Mouse (Mus musculus) heart, postnatal 0 days (tissue): ENCODE results near the gene Gm44973. TPM values are rescaled to one million over a fixed set of nuclear protein-coding genes. Genes with fewer than 3 reads are reported as not detected.
A peak's percentile ranks its signal among the peaks of the same experiment; 100 is the strongest.
"Not testable (repeated sequence)": the region's sequence is repeated elsewhere in the genome, so short reads cannot be mapped to it uniquely, and the experiment has no call there.

Experiments used
- ATAC-seq: fragments of 200-750 bp; cut with Nextera tagmentation; 2 replicates; pipeline ENCODE4 v1.8.0; 2017; ENCODE audit warnings: low read depth, moderate number of reproducible peaks, moderate library complexity; ENCODE audit not compliant: insufficient read depth
- DNase-seq: peaks from one replicate; pipeline ENCODE4 v3.0.0-alpha.2; 2016; ENCODE audit warnings: low spot score
- H3K27ac ChIP-seq: fragments of 300-500 bp; sonication (generic); 2 replicates; pipeline ENCODE4 v1.5.1; 2014; ENCODE audit warnings: low read depth, mild to moderate bottlenecking
- H3K27me3 ChIP-seq: fragments of 300-500 bp; sonication (generic); 2 replicates; pipeline ENCODE4 v1.6.1; 2014; ENCODE audit warnings: low read length, mixed read lengths; ENCODE audit not compliant: control insufficient read depth, insufficient read depth
- H3K36me3 ChIP-seq: fragments of 300-500 bp; sonication (generic); replicated peaks from 2 replicates; pipeline ENCODE4 v1.6.1; 2014; ENCODE audit warnings: low read length, mixed read lengths; ENCODE audit not compliant: control insufficient read depth, insufficient read depth
- H3K4me1 ChIP-seq: fragments of 300-500 bp; sonication (generic); 2 replicates; pipeline ENCODE4 v1.6.1; 2014; ENCODE audit warnings: antibody characterized with exemption; ENCODE audit not compliant: control insufficient read depth, insufficient read depth
- H3K4me2 ChIP-seq: fragments of 300-500 bp; sonication (generic); 2 replicates; pipeline ENCODE4 v1.6.1; 2014; ENCODE audit warnings: low read depth, mild to moderate bottlenecking, low read length, moderate library complexity
- H3K4me3 ChIP-seq: fragments of 300-500 bp; sonication (generic); 2 replicates; pipeline ENCODE4 v1.5.1; 2014; ENCODE audit warnings: low read depth, low read length
- H3K9ac ChIP-seq: fragments of 300-500 bp; sonication (generic); replicated peaks from 2 replicates; pipeline ENCODE4 v1.6.1; 2014; ENCODE audit warnings: low read depth, low read length, mixed read lengths
- H3K9me3 ChIP-seq: fragments of 300-500 bp; sonication (generic); replicated peaks from 2 replicates; pipeline ENCODE4 v1.6.1; 2016; ENCODE audit warnings: low read length; ENCODE audit not compliant: control insufficient read depth
- CTCF ChIP-seq: IDR thresholded peaks from 2 replicates; pipeline ENCODE4 v1.5.1; 2016; ENCODE audit warnings: antibody characterized with exemption, control low read depth, low read depth
- EP300 ChIP-seq: IDR thresholded peaks from 2 replicates; pipeline ENCODE4 v1.6.1; 2016; ENCODE audit warnings: antibody characterized with exemption, low read depth
- WGBS: fragments of 180-500 bp; shearing (Covaris S2); extraction: QIAGEN DNeasy Blood & Tissue Kit; methylation state at CpG from one replicate; pipeline ENCODE4 v1.1.7; 2014; 5-methylcytosine and 5-hydroxymethylcytosine counted together
- polyA plus RNA-seq: library from polyadenylated mRNA; unstranded; fragments of >200 nt; fragmentation: Nextera tagmentation; extraction: Ambion mirVana; gene quantifications from 2 replicates; pipeline ENCODE4 v1.2.1, GENCODE M21; 2015
- total RNA-seq: library from RNA; depleted of rRNA; stranded (reverse); fragments of >200 nt; gene quantifications from 2 replicates; pipeline ENCODE4 v1.2.3, GENCODE M21; 2014; ENCODE audit warnings: low replicate concordance

Gm44973 gene
- total and polyA plus RNA-seq, 2 experiments from 2014 or later, result 1.1 TPM; not detected in 1

- TF ChIP-seq CTCF (no peak), EP300 (no peak)
- Histone ChIP-seq H3K4me3 (no peak overlapping the region), H3K4me1 (peaks cover 22% of the 10 kb centered on the region), H3K9me3 (no peaks in the 10 kb centered on the region), H3K4me2 (no peak overlapping the region), H3K9ac (no peak overlapping the region), H3K27ac (no peak overlapping the region), H3K27me3 (no peaks in the 10 kb centered on the region), H3K36me3 (peaks cover 9% of the 10 kb centered on the region)
- DNase-seq (no peak), ATAC-seq (no peak)
- WGBS, result 97% methylated on average over 21 of the region's 21 CpGs
These were observed 2.6 kb downstream of the Gm44973 start for GRCm38 (mm10) chr7:5017931-5018330.

GRCm38 (mm10) chr7:5019576-5019975 is 4.3 kb downstream of the Gm44973 start:
- not testable (repeated sequence) for ATAC-seq
- 33% methylated on average over 8 of the region's 8 CpGs for WGBS

GRCm38 (mm10) chr7:5020000-5020681 is 4.8 kb downstream of the Gm44973 start, which contains the start of the genes Zfp865 and Ccdc106:
Zfp865 (plus strand) TSS chr7:5020376.
Ccdc106 (plus strand) TSS chr7:5020553.
- under 1% methylated on average over 40 of the region's 49 CpGs for WGBS
- peak within 1 kb of the TSS; percentile 97 for H3K27ac ChIP-seq
- H3K4me2 ChIP-seq, result peak within 1 kb of the TSS; percentile 91
- H3K4me3 ChIP-seq, result peak within 1 kb of the TSS; percentile 98
- H3K27me3 ChIP-seq, result no peaks in the 10 kb centered on the region
- ATAC-seq (peak; percentile 90), DNase-seq (peak; percentile 98)
- H3K9me3 ChIP-seq, result no peaks in the 10 kb centered on the region
- H3K4me1 ChIP-seq, result peaks cover 18% of the 10 kb centered on the region
- peak within 1 kb of the TSS; percentile 97 for H3K9ac ChIP-seq
- TF ChIP-seq EP300 (peak; percentile 36; the same call in 1 of the 2 replicates), CTCF (no peak)
- peaks cover 29% of the 10 kb centered on the region for H3K36me3 ChIP-seq

More at GRCm38 (mm10) chr7:5019576-5019975, 4.3 kb downstream of the Gm44973 start:
- peak overlapping the region; percentile 97 for H3K27ac ChIP-seq
- H3K4me3 ChIP-seq, result peak overlapping the region; percentile 98
- peaks cover 18% of the 10 kb centered on the region for H3K4me1 ChIP-seq
- not testable (repeated sequence) for DNase-seq, H3K9me3 ChIP-seq, H3K27me3 ChIP-seq
- peaks cover 25% of the 10 kb centered on the region for H3K36me3 ChIP-seq
- H3K9ac ChIP-seq, result peak overlapping the region; percentile 22; the same call in 1 of the 2 replicates
- peak overlapping the region; percentile 91 for H3K4me2 ChIP-seq

GRCm38 (mm10) chr7:5020685-5021084 is 5.4 kb downstream of the Gm44973 start:
- Histone ChIP-seq H3K9ac (peak overlapping the region; percentile 97), H3K9me3 (no peaks in the 10 kb centered on the region), H3K27ac (peak overlapping the region; percentile 97), H3K36me3 (peaks cover 29% of the 10 kb centered on the region), H3K4me2 (peak overlapping the region; percentile 91), H3K27me3 (no peaks in the 10 kb centered on the region), H3K4me1 (peaks cover 18% of the 10 kb centered on the region), H3K4me3 (peak overlapping the region; percentile 98)
- 0% methylated on average over 15 of the region's 15 CpGs for WGBS
- ATAC-seq (no peak), DNase-seq (no peak)
- TF ChIP-seq EP300 (no peak), CTCF (no peak)

- no peaks in the 10 kb centered on the region for H3K9me3 ChIP-seq
- ATAC-seq, result no peak
- DNase-seq, result no peak
- H3K4me2 ChIP-seq, result peak overlapping the region; percentile 91
- 44% methylated on average over 5 of the region's 5 CpGs for WGBS
- H3K36me3 ChIP-seq, result peaks cover 29% of the 10 kb centered on the region
- H3K9ac ChIP-seq, result peak overlapping the region; percentile 97
- H3K4me3 ChIP-seq, result peak overlapping the region; percentile 98
- peaks cover 14% of the 10 kb centered on the region for H3K4me1 ChIP-seq
- H3K27ac ChIP-seq, result peak overlapping the region; percentile 97
- no peaks in the 10 kb centered on the region for H3K27me3 ChIP-seq
- TF ChIP-seq EP300 (no peak), CTCF (no peak)
These were observed 5.9 kb downstream of the Gm44973 start for GRCm38 (mm10) chr7:5021197-5021596.
